Mouse (Mus musculus): ENCODE measurements at regions not wholly inside any gene's neighbourhood (a gene's known extent, or its start where the extent isn't known, plus 50 kb on each side); places are given as distances from the start of the nearest gene placed in this dataset.

DNA sequence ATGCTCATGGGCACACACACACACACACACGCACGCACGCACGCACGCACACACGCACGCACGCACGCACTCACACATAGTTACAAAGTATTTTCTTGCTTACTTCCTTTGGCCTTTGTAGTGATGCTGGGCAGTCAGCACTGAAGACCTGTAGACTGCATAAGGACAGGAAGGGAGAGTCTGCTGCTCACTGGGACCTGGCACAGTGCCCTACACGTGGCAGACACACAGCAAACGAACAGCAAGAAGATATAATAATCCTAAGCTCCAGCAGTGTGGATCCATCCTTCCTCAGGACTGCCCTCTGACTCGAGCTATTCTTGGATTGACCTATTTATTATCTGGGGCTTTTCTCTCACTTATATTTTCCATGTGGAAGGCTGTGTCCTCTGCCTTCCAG lies 106.5 kb downstream of the Gp2 start:
- no peaks in the 10 kb centered on the region for H3K36me3 ChIP-seq (ENCODE audit: control insufficient read depth, insufficient read depth, low read length)
- TF ChIP-seq CTCF (IDR thresholded peaks at IDR 0.05; ENCODE audit: low read depth, low read length) (no peak), POLR2A (IDR thresholded peaks at IDR 0.05; ENCODE audit: extremely low read depth, insufficient read depth, low read length) (no peak)
- no peak overlapping the region for H3K27ac ChIP-seq (replicated peaks; ENCODE audit: insufficient read depth, low read depth, low read length)
- no peaks in the 10 kb centered on the region for H3K4me1 ChIP-seq (ENCODE audit: control insufficient read depth, insufficient read depth, low read length)
- H3K9ac ChIP-seq (ENCODE audit: low read depth, low read length), result no peak overlapping the region
- 86% methylated on average over 12 of the region's 12 CpGs for WGBS
- no peak overlapping the region for H3K4me3 ChIP-seq (ENCODE audit: insufficient read depth, low read depth, low read length)
- DNase-seq (ENCODE audit: extremely low read depth, low read depth, low spot score), result no peak
- H3K27me3 ChIP-seq (ENCODE audit: control insufficient read depth, insufficient read depth, low read length), result no peaks in the 10 kb centered on the region
- no peaks in the 10 kb centered on the region for H3K79me2 ChIP-seq (ENCODE audit: control insufficient read depth, insufficient read depth, low read length)

DNA sequence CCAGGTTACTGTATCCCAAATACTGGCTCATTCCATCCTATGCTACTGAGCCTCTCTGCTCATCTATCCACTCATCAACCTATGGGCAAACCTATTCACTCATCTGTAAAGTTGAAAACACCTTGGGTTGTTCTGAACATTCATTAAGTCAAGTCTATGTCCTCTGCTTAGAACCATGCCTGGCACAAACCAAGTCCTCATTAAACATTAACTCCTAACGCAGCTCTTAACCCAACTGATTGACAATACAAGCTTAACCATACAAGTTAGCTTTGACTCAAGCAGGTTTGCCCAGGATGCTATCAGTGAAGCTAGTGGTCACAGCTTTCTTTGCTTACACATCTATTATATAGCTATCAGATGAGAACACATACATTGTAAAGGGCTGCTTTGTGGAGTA lies 108.4 kb downstream of the Gp2 start:
- no peaks in the 10 kb centered on the region for H3K36me3 ChIP-seq (ENCODE audit: control insufficient read depth, insufficient read depth, low read length)
- H3K79me2 ChIP-seq (ENCODE audit: control insufficient read depth, insufficient read depth, low read length), result no peaks in the 10 kb centered on the region
- 33% methylated on average over 1 of the region's 1 CpGs for WGBS
- peak; percentile 40 for DNase-seq (ENCODE audit: extremely low read depth, low read depth, low spot score)
- no peak overlapping the region for H3K4me3 ChIP-seq (ENCODE audit: insufficient read depth, low read depth, low read length)
- TF ChIP-seq CTCF (IDR thresholded peaks at IDR 0.05; ENCODE audit: low read depth, low read length) (no peak), POLR2A (IDR thresholded peaks at IDR 0.05; ENCODE audit: extremely low read depth, insufficient read depth, low read length) (no peak)
- no peaks in the 10 kb centered on the region for H3K4me1 ChIP-seq (ENCODE audit: control insufficient read depth, insufficient read depth, low read length)
- no peak overlapping the region for H3K9ac ChIP-seq (ENCODE audit: low read depth, low read length)
- H3K27me3 ChIP-seq (ENCODE audit: control insufficient read depth, insufficient read depth, low read length), result no peaks in the 10 kb centered on the region
- no peak overlapping the region for H3K27ac ChIP-seq (replicated peaks; ENCODE audit: insufficient read depth, low read depth, low read length)

DNA sequence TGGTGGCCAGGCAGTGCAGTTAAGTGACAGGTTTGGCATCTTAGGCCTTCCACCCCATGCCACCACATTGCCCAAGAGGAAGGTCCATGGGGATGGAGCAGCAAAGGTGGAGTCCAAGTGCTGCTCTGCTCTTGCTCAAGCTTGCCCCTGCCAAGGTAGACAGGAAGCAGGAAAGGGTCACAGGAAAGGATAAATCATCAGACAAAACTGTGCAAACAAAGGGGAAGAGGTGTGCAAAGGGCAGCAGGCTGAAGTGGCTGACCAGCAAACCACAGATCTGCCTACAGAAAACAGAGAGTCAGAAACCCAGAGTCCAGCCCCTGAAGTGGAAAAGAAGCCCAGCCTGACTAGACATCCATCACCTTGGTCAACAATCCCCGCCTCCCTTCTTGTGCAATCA lies 115.7 kb downstream of the Gp2 start:
- no peak overlapping the region for H3K9ac ChIP-seq (ENCODE audit: low read depth, low read length)
- no peak overlapping the region for H3K27ac ChIP-seq (replicated peaks; ENCODE audit: insufficient read depth, low read depth, low read length)
- H3K4me3 ChIP-seq (ENCODE audit: insufficient read depth, low read depth, low read length), result no peak overlapping the region
- H3K4me1 ChIP-seq (ENCODE audit: control insufficient read depth, insufficient read depth, low read length), result no peaks in the 10 kb centered on the region
- H3K27me3 ChIP-seq (ENCODE audit: control insufficient read depth, insufficient read depth, low read length), result no peaks in the 10 kb centered on the region
- H3K79me2 ChIP-seq (ENCODE audit: control insufficient read depth, insufficient read depth, low read length), result no peaks in the 10 kb centered on the region
- H3K36me3 ChIP-seq (ENCODE audit: control insufficient read depth, insufficient read depth, low read length), result no peaks in the 10 kb centered on the region
- TF ChIP-seq POLR2A (IDR thresholded peaks at IDR 0.05; ENCODE audit: extremely low read depth, insufficient read depth, low read length), result no peak
- TF ChIP-seq CTCF (IDR thresholded peaks at IDR 0.05; ENCODE audit: low read depth, low read length), result no peak
- 31% methylated on average over 1 of the region's 1 CpGs for WGBS
- peak; percentile 43 for DNase-seq (ENCODE audit: extremely low read depth, low read depth, low spot score)

DNA sequence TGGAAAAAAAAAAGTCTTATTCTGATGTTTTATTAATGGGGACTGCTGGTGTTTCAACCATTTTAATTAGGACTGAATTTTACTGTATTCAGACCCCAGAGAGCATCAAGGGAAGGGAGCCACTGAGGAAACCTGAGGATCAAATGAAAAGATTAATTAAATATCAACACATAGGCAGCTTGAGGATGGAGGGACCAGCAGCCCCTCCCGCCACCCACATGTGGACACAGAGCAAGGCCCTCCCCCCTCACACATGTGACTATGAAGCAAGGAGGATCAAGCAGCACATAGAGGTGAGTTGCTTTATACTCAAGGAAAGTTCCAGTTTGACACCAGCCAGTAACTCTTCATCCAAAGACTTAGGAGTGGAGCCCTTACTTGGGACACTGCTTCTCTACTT lies 126.0 kb downstream of the Gp2 start:
- WGBS, result 88% methylated on average over 1 of the region's 1 CpGs
- no peak overlapping the region for H3K9ac ChIP-seq (ENCODE audit: low read depth, low read length)
- H3K79me2 ChIP-seq (ENCODE audit: control insufficient read depth, insufficient read depth, low read length), result no peaks in the 10 kb centered on the region
- H3K27ac ChIP-seq (replicated peaks; ENCODE audit: insufficient read depth, low read depth, low read length), result no peak overlapping the region
- no peak overlapping the region for H3K4me3 ChIP-seq (ENCODE audit: insufficient read depth, low read depth, low read length)
- TF ChIP-seq CTCF (IDR thresholded peaks at IDR 0.05; ENCODE audit: low read depth, low read length) (no peak), POLR2A (IDR thresholded peaks at IDR 0.05; ENCODE audit: extremely low read depth, insufficient read depth, low read length) (no peak)
- H3K4me1 ChIP-seq (ENCODE audit: control insufficient read depth, insufficient read depth, low read length), result peaks cover 5% of the 10 kb centered on the region; the same call in 1 of the 2 replicates
- DNase-seq (ENCODE audit: extremely low read depth, low read depth, low spot score), result no peak
- H3K27me3 ChIP-seq (ENCODE audit: control insufficient read depth, insufficient read depth, low read length), result no peaks in the 10 kb centered on the region
- no peaks in the 10 kb centered on the region for H3K36me3 ChIP-seq (ENCODE audit: control insufficient read depth, insufficient read depth, low read length)

DNA sequence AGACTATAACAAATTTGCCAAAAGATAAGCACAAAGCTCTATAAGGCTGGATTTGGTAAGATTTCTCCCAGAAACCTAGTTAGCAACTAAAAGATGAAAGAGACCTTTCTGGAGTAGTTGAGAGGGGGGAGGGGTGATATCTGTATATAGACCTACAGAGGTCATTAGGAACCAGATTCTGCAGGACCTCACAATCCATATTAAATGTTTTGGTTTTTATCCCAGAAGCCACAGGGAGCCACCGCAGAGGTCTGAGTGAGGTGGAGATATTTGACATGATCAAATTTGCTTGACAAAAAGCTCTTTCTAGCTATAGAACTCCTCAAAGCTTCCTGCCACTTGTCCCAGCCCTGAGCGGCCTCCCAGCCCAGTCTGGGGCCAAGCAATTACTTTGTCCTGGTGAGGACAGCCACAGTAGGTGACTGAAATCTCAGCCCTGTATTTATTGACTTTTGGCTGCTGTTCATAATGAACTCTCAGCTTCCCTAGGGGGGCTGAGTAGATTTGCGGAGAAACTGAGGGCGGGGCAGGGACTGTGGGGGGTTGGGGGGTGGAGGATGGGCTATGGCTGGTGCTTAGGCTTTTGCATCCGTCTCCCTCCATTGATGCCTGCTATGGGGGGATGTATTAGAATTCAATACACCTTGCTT lies 128.5 kb downstream of the Gp2 start:
- Histone ChIP-seq H3K79me2 (ENCODE audit: control insufficient read depth, insufficient read depth, low read length) (no peaks in the 10 kb centered on the region), H3K27me3 (ENCODE audit: control insufficient read depth, insufficient read depth, low read length) (no peaks in the 10 kb centered on the region), H3K36me3 (ENCODE audit: control insufficient read depth, insufficient read depth, low read length) (no peaks in the 10 kb centered on the region), H3K27ac (replicated peaks; ENCODE audit: insufficient read depth, low read depth, low read length) (no peak overlapping the region), H3K4me1 (ENCODE audit: control insufficient read depth, insufficient read depth, low read length) (peaks cover 5% of the 10 kb centered on the region; the same call in 1 of the 2 replicates), H3K4me3 (ENCODE audit: insufficient read depth, low read depth, low read length) (no peak overlapping the region), H3K9ac (ENCODE audit: low read depth, low read length) (no peak overlapping the region)
- no peak for TF ChIP-seq POLR2A (IDR thresholded peaks at IDR 0.05; ENCODE audit: extremely low read depth, insufficient read depth, low read length)
- no peak for TF ChIP-seq CTCF (IDR thresholded peaks at IDR 0.05; ENCODE audit: low read depth, low read length)
- DNase-seq (ENCODE audit: extremely low read depth, low read depth, low spot score), result no peak
- whole genome bisulfite sequencing, result 39% methylated on average over 5 of the region's 5 CpGs

DNA sequence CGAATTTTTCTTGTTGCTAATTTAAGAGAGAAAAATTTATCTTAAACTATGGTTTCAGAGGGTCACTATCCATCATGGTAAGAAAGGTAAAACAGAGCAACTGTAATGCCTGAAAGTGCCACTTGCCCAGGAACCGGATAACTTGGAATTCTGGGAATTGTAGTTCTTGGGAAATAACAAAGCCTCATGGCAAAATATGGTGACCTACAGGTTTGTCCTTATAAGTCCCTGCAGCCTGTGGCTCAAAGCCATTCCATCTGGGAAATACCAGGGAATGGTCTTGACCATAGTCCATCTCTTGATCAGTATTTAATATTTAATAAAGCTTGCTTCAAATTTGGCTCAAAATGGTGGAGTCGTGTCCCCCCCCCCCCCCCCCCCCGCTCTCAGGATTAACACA lies 111.9 kb upstream of the Gpr139 start:
- no peak for DNase-seq (ENCODE audit: extremely low read depth, low read depth, low spot score)
- no peaks in the 10 kb centered on the region for H3K27me3 ChIP-seq (ENCODE audit: control insufficient read depth, insufficient read depth, low read length)
- no peak overlapping the region for H3K27ac ChIP-seq (replicated peaks; ENCODE audit: insufficient read depth, low read depth, low read length)
- TF ChIP-seq CTCF (IDR thresholded peaks at IDR 0.05; ENCODE audit: low read depth, low read length) (no peak), POLR2A (IDR thresholded peaks at IDR 0.05; ENCODE audit: extremely low read depth, insufficient read depth, low read length) (no peak)
- H3K9ac ChIP-seq (ENCODE audit: low read depth, low read length), result no peak overlapping the region
- no peaks in the 10 kb centered on the region for H3K79me2 ChIP-seq (ENCODE audit: control insufficient read depth, insufficient read depth, low read length)
- H3K4me3 ChIP-seq (ENCODE audit: insufficient read depth, low read depth, low read length), result no peak overlapping the region
- H3K4me1 ChIP-seq (ENCODE audit: control insufficient read depth, insufficient read depth, low read length), result no peaks in the 10 kb centered on the region
- 61% methylated on average over 4 of the region's 4 CpGs for WGBS
- H3K36me3 ChIP-seq (ENCODE audit: control insufficient read depth, insufficient read depth, low read length), result no peaks in the 10 kb centered on the region

Measured in liver, adult 2 months (tissue).